Mouse (Mus musculus): ENCODE data around the gene Fbxw11.
"Not testable (repeated sequence)": the region's sequence is repeated elsewhere in the genome, so short reads cannot be mapped to it uniquely, and the experiment has no call there.

Fbxw11 gene

GRCm38 (mm10) chr11:32642249-32642876 lies at the start of gene Fbxw11:
TSS of gene Fbxw11 (plus strand) at chr11:32642724.
- peak; percentile 95 for DNase-seq (ENCODE audit: extremely low read depth, low read depth)

DNA sequence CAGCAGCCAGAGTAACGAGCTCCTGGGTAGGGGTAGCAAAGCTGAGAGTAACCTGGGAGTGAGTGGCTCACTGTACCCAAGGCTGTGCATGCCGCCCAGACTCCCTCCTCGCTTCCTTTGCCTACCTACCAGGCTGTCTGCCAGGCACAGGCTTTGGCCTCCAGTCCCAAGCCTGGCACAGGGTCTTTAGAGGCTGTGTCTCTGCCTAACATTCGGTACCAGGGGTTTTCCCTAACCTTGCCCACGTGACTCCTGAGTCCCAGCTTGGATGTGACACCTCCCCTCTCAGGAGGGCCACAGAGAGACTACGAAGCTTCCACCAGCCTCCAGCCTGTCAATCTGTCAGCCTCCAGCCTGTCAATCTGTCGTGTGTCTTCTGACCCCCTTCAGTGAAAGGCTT lies 49.4 kb upstream of the Fbxw11 start:
- DNase-seq (ENCODE audit: extremely low read depth, low read depth) = no peak

GRCm38 (mm10) chr11:32594122-32594521 lies 48.4 kb upstream of the Fbxw11 start:
- DNase-seq (ENCODE audit: extremely low read depth, low read depth) = no peak

DNA sequence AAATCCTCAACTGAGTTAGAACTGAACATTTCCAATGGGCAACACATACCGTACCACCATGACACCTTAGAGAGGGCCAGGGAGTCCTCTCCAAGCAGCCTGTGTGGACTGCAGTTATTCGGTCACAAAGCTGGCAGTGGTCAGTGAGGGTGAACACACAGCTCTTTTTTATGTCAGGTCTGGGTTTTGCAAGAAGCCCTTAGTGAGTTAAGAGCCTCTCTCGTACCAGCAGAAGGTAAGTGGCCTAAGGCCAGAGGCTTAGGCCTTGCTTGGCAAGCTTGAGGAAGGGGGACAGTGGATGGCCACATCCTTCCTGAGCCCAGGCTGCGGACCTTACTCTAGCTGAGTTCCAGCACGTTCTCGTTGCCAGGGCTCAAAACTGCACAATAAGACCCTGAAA lies 42.2 kb upstream of the Fbxw11 start:
- DNase-seq (ENCODE audit: extremely low read depth, low read depth) = no peak

- DNase-seq (ENCODE audit: extremely low read depth, low read depth) = no peak
These were observed 40.8 kb upstream of the Fbxw11 start for GRCm38 (mm10) chr11:32601528-32602323.

DNA sequence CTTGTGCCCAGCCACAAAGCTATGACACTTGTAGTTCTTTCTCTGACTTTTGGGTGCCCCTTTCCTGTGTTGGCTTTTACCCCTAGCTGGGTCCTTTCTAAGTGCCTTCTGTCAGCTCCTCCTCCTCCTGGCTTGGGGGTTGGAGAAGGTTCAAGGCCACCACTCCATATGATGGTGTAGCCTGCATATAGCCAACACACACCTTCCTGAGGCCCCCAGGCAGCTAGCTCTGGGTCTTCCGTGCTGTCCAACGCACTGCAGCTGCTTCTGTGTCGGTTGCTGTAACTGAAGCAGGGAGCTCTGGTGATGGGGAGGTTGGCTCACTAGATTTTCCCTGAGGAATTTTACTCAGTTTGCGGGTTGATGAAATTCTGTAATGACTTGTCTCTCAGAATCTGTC lies 37.9 kb upstream of the Fbxw11 start:
- DNase-seq (ENCODE audit: extremely low read depth, low read depth) = no peak

DNA sequence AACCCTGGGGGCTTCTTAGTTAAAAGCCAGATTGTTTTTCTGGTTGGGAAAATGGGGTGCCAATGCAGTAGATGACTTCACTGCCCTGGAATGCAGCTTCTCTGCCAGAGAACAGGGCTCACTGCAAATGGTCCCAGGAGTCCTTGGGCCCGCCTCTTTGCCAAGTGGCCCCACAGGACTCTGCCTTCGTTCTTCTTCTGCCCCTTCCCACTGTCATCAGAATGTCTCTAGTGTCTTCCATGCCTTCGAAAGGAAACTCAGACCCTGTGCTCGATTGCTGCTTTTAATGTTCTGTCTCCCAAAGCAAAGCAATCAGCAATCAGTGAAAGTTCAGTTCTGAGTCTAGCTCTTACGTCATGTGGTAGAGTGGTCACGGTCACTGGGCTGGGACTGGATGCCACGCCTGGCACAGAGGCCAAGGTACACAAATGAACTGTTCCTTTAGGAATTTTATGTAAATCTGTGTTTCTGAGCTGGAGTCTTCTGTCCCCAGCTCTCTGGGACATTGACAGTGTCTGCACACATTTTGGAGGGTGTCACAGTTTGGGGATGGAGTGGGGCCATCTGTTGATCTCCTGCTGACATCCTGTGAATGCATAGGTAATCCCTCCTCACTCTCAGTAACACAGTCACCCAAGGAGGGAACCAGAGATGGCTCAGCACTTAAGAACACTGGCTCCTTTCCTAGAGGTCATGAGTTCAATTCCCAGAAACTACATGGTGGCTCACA lies 37.2 kb upstream of the Fbxw11 start:
- no peak for DNase-seq (ENCODE audit: extremely low read depth, low read depth)

DNA sequence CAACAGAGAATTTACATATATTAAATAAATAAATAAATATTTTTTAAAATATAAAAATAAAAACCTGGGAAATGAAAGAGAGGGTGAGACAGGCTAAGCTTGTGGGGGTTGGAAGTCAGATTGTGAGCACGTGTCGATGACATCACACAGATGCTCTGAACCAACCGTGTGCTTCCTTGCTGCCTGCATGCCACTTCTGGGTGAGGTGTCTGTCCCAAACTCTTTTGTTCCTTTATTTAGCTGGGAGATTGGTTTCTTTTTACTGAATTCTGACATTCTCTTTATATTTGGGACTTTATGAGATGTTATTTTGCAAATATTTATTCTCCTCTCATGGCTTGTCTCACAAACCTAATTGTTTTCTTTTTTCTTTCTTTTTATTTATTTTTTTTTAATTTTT lies 36.6 kb upstream of the Fbxw11 start:
- no peak for DNase-seq (ENCODE audit: extremely low read depth, low read depth)

DNA sequence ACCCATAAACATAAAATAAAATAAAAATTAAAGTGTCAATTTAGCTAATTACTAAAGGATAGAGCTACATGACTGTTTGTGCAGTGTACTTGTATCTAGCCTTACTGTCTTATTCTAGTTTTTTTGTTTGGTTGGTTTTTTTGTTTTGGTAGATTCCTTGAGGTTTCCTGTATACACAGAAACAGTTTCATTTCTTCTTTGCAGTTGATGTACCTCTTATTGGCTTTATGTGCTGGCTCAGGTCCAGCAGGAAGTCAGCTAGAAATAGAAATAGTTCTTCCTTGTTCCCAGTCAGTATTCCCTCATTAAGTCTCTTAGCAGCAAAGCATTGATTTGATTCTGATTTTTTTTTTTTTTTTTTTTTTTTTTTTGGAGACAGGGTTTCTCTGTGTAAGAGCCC lies 35.2 kb upstream of the Fbxw11 start:
- no peak for DNase-seq (ENCODE audit: extremely low read depth, low read depth)

DNA sequence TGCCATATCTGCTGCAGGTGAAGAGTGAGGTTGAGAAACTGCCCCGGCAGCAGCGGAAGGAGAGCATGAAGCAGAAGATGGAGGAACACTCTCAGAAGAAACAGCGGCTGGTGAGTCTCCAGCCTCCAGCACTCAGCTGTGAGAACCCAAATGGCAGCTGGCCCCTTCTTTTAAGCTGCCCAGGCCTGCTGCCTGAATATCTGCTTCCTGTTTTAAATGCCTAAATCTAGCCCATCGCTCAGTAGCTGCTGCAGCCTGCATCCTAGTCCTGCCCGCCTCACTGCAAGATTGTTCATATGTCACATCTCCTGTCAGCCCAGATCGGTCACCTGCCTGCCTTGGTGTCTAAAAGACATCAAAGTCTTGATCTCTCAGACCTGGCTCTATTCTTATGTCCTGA lies 31.9 kb upstream of the Fbxw11 start:
- DNase-seq (ENCODE audit: extremely low read depth, low read depth) = no peak

- no peak for DNase-seq (ENCODE audit: extremely low read depth, low read depth)
These were observed 30.2 kb upstream of the Fbxw11 start for GRCm38 (mm10) chr11:32612304-32612703.

DNA sequence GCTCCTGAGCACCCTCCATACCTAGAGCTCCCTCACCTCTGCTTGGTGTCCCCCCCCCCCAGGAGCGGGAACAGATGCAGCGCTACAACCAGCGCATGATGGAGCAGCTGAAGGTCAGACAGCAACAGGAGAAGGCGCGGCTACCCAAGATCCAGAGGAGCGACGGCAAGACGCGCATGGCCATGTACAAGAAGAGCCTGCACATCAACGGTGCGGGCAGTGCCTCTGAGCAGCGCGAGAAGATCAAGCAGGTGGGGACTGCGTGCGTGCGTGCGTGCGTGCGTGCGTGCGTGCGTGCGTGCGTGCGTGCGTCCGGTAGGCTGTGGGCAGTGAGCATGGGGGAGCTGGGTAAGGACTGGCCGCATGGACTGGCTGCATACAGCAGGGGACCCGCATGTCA lies 28.1 kb upstream of the Fbxw11 start:
- DNase-seq (ENCODE audit: extremely low read depth, low read depth) = no peak

DNA sequence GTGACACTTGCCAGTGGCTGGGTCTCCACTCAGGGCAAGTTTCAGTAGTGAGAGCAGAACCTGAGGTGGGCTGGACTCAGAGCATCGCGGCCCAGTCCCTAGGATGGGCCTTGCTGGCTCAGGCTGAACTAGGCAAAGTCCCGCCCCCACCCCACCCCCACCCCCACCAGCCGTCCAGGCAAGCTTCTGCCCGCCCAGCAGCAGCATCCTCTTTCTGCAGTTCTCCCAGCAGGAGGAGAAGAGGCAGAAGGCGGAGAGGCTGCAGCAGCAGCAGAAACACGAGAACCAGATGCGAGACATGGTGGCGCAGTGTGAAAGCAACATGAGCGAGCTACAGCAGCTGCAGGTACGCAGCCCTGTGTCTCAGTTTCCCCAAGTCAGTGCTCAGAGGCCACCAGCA lies 27.0 kb upstream of the Fbxw11 start:
- no peak for DNase-seq (ENCODE audit: extremely low read depth, low read depth)

- DNase-seq (ENCODE audit: extremely low read depth, low read depth) = no peak
These were observed 26.4 kb upstream of the Fbxw11 start for GRCm38 (mm10) chr11:32616091-32616490.

GRCm38 (mm10) chr11:32618036-32618435 lies 24.5 kb upstream of the Fbxw11 start:
- DNase-seq (ENCODE audit: extremely low read depth, low read depth) = no peak

DNA sequence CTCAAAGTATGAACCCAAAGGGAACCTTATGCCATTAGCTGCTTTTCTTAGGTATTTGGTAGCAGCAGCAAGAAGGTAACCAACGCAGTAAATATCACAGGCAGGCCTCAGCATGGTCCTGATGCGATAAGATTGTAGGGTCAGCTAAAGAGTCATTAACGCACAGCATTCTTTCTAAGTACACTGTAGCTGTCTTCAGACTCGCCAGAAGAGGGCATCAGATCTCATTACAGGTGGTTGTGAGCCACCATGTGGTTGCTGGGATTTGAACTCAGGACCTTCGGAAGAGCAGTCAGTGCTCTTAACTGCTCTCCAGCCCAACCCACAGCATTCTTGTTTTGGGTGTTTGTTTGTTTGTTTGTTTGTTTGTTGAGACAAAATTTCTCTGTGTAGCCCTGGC lies 23.9 kb upstream of the Fbxw11 start:
- not testable (repeated sequence) for DNase-seq (ENCODE audit: extremely low read depth, low read depth)

GRCm38 (mm10) chr11:32619257-32619816 lies 23.2 kb upstream of the Fbxw11 start:
- no peak for DNase-seq (ENCODE audit: extremely low read depth, low read depth)

- DNase-seq (ENCODE audit: extremely low read depth, low read depth) = no peak
These were observed 22.6 kb upstream of the Fbxw11 start for GRCm38 (mm10) chr11:32619866-32620456.

- no peak for DNase-seq (ENCODE audit: extremely low read depth, low read depth)
These were observed 20.6 kb upstream of the Fbxw11 start for GRCm38 (mm10) chr11:32621831-32622478.

- DNase-seq (ENCODE audit: extremely low read depth, low read depth) = no peak
These were observed 19.9 kb upstream of the Fbxw11 start for GRCm38 (mm10) chr11:32622479-32623190.

DNA sequence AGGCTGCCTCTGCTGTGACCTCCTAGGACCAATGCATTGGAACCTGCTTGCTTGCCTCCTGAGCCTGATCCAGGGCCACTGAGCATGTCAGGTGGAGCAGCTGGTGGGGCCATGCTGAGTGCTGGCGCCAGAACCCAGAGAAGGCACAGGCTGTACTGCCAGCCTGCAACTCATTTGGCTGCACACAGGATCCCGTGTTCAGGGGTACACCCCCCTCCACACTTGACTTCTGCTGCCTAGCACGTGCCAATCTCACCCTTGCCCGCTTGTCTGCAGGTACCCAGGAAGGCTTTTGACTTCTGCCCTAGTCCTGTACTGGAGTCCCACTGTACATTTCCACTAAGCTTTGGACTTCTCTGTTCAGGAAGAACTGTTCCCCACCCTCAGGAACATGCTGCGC lies 19.3 kb upstream of the Fbxw11 start:
- no peak for DNase-seq (ENCODE audit: extremely low read depth, low read depth)

All from MEL-GATA-1-ER (cell line).